Mouse (Mus musculus) embryonic facial prominence, embryonic 12.5 days (tissue): ENCODE results near the gene Six3. TPM values are rescaled to one million over a fixed set of nuclear protein-coding genes. Genes with fewer than 3 reads are reported as not detected.

ENCODE experiments used
- ATAC-seq: fragments of 200-750 bp; cut with Nextera tagmentation; 2 replicates; pipeline ENCODE4 v1.8.0; 2017; ENCODE audit not compliant: insufficient number of reproducible peaks, insufficient read depth, low FRiP score, low TSS enrichment
- H3K27ac ChIP-seq: fragments of 300-500 bp; sonication (generic); 2 replicates; pipeline ENCODE4 v1.5.1; 2016; ENCODE audit warnings: mild to moderate bottlenecking
- H3K27me3 ChIP-seq: fragments of 300-500 bp; sonication (generic); 2 replicates; pipeline ENCODE4 v1.6.1; 2016; ENCODE audit warnings: mild to moderate bottlenecking, moderate library complexity
- H3K36me3 ChIP-seq: fragments of 300-500 bp; sonication (generic); 2 replicates; pipeline ENCODE4 v1.6.1; 2016; ENCODE audit warnings: mild to moderate bottlenecking
- H3K4me1 ChIP-seq: fragments of 300-500 bp; sonication (generic); 2 replicates; pipeline ENCODE4 v1.6.1; 2016
- H3K4me2 ChIP-seq: fragments of 300-500 bp; sonication (generic); replicated peaks from 2 replicates; pipeline ENCODE4 v1.6.1; 2016; ENCODE audit warnings: mild to moderate bottlenecking, moderate library complexity
- H3K4me3 ChIP-seq: fragments of 300-500 bp; sonication (generic); 2 replicates; pipeline ENCODE4 v1.5.1; 2016; ENCODE audit warnings: mild to moderate bottlenecking
- H3K9ac ChIP-seq: fragments of 300-500 bp; sonication (generic); 2 replicates; pipeline ENCODE4 v1.6.1; 2016; ENCODE audit warnings: mild to moderate bottlenecking, moderate library complexity
- H3K9me3 ChIP-seq: fragments of 300-500 bp; sonication (generic); 2 replicates; pipeline ENCODE4 v1.6.1; 2016; ENCODE audit warnings: mild to moderate bottlenecking, moderate library complexity
- WGBS: fragments of 180-500 bp; shearing (Covaris S2); methylation state at CpG from one replicate; pipeline ENCODE4 v1.1.7; 2016; 5-methylcytosine and 5-hydroxymethylcytosine counted together
- polyA plus RNA-seq: library from polyadenylated mRNA; unstranded; fragments of >200 nt; fragmentation: Nextera tagmentation; extraction: Ambion mirVana; gene quantifications from 2 replicates; pipeline ENCODE4 v1.2.1, GENCODE M21; 2016

Gene Six3
- polyA plus RNA-seq, 1 experiment from 2014 or later = 8.9 TPM

DNA sequence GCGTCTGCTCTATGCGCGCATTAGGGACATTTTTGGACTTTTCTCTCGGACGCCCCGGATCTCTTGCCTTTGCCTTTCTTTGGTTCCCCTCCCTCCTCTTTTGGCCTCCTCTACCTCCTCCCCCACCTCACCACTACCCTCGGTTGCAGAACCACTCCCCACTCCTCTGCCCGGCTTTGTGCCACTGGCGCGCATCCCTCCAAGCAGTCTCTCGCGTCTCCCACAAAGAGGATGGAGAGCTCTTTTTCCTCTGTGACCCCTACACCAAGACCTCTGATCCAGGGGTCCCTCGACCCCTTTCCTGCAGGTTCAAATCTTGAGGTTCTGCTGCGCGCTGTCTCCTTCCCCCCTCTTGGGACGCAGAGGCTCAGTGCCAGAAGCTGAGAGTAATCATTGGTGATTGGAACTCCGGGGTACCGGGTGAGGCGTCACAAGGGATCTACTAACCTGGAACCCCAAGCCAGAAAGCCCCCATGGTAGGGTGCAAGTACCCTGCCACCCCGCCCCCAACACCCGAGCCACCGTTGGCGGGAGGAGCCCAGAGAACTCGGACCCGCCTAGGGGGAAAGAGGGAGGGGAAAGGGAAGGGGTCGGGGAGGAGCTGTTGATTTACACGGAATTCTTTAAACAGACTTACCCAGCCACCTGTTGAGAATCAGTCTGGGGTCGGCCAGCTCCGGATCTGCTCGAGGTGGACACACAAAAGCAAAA is 758 bp downstream of the Six3 start:
- H3K4me3 ChIP-seq = peak overlapping the region; percentile 31
- peaks cover 97% of the 10 kb centered on the region for H3K27me3 ChIP-seq
- peaks cover 20% of the 10 kb centered on the region; the same call in 1 of the 2 replicates for H3K4me1 ChIP-seq
- no peaks in the 10 kb centered on the region for H3K36me3 ChIP-seq
- no peaks in the 10 kb centered on the region for H3K9me3 ChIP-seq
- H3K4me2 ChIP-seq = peak overlapping the region; percentile 50
- H3K9ac ChIP-seq = peak overlapping the region; percentile 25
- under 1% methylated on average over 30 of the region's 30 CpGs for WGBS
- H3K27ac ChIP-seq = 0 out of 2 replicates have a peak overlapping the region, but pooled peaks have one; percentile 17
- ATAC-seq = no peak

DNA sequence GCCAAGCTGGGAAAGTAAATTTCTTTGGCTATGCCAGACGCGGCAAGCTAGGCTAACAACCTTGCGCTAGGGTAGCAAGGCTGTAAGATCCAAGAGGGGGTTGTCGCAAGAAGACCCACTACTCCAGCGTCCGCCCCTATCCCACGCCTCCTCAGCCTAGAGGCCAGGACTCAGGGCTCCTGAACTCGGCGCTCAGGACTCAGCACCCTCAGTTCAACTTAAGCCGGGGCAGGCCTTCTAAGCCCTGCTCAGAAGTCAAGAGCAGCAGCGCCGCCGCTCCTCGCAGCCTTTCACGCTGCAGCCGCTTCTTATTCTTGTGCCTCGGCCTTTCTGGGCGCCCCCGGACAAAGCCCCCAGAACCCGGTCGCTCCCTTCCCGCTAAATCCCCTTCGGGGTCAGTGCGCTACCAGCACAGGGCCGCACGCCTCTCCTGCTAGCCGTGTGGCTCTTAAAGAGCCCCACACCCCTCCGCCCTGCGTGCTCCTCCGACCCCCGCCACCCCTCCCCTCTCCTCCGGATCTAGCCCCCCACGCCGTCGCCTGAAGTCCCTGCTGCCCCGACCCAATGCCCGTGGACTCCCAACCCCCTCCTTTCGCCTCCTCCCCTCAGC is 1.4 kb downstream of the Six3 start:
- Histone ChIP-seq H3K4me3 (peak overlapping the region; percentile 31), H3K27ac (0 out of 2 replicates have a peak overlapping the region, but pooled peaks have one; percentile 9), H3K4me1 (peaks cover 20% of the 10 kb centered on the region; the same call in 1 of the 2 replicates), H3K4me2 (peak overlapping the region; percentile 50), H3K9me3 (no peaks in the 10 kb centered on the region), H3K9ac (peak overlapping the region; percentile 25; the same call in 1 of the 2 replicates), H3K36me3 (no peaks in the 10 kb centered on the region), H3K27me3 (peaks cover 97% of the 10 kb centered on the region)
- WGBS = under 1% methylated on average over 38 of the region's 38 CpGs
- no peak for ATAC-seq

DNA sequence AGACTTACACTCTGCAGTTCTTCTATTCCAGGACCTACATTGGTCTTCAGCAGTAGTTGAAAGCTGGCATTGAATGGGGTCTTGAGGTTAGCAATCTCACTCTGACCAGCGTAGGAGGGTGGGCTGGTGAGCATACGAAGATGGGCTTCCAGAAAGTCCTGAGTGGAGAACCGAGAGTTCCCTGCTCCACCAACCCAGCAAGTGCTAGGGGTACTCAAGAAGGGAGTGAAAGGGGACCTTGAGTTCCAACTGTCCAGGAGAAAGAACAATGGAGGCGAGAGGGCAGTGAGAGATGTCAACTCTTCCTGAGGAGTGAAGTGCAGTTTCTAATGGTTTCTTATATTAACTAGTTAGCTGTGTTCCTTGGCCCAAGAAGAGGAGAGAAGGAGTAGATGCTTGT is 2.2 kb downstream of the Six3 start:
- no peak for ATAC-seq
- peaks cover 98% of the 10 kb centered on the region for H3K27me3 ChIP-seq
- peak overlapping the region; percentile 50 for H3K4me2 ChIP-seq
- no peak overlapping the region for H3K27ac ChIP-seq
- WGBS = 4% methylated on average over 4 of the region's 4 CpGs
- peak overlapping the region; percentile 38 for H3K4me3 ChIP-seq
- 0 out of 2 replicates have a peak overlapping the region, but pooled peaks have one; percentile 0 for H3K9ac ChIP-seq
- H3K36me3 ChIP-seq = no peaks in the 10 kb centered on the region
- H3K9me3 ChIP-seq = no peaks in the 10 kb centered on the region
- peaks cover 22% of the 10 kb centered on the region; the same call in 1 of the 2 replicates for H3K4me1 ChIP-seq

DNA sequence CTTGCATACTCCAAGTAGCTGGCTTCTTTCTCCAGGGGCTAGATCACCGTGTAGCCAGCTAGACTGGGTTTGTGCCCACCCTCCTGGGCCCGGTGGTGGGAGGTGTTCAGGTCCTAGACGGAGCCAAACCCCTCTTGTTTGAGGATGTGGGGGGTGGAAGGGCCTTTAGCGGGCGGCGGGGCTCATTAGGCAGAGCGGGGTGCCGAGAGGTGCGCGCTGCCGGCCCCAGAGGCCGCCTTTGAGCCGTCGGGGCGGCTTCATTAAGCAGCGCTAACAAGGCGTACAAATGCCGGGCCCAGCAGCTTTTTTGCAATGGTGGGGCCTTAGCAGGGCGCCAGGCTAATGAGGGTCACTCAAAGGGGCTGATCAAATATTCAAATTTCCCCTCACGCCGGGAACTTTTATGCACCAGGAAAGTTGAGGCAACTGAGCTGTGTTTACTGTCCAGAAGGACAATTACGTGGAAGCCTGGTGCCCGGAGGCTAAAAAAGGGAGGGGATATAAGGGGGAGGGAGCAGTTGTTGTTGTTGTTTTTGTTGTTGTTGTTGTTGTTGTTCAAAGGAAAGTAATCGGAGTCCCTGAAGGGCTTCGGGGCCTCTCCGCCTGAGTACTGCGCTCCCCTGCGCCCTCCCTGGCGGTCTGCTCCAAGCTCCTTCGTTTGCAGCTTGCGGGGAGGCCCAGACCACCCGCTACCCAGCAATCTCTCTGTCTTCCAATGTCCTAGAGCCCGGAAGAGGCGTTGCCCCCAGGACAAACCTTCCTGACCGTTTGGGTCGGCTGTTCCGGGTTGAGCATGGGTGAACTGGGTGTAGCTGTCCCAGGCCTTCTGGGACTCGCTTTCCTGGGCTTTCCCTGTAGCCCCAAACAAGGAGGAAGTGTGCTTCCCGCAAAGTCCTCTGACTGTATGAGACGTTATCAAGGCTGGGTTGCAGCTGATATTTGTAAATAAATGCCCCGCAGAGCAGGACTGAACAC is 3.4 kb downstream of the Six3 start:
- Histone ChIP-seq H3K27ac (peak overlapping the region; percentile 79), H3K9ac (peak overlapping the region; percentile 41; the same call in 1 of the 2 replicates), H3K36me3 (no peaks in the 10 kb centered on the region), H3K4me2 (peak overlapping the region; percentile 50), H3K4me3 (peak overlapping the region; percentile 38), H3K9me3 (no peaks in the 10 kb centered on the region), H3K27me3 (peaks cover 98% of the 10 kb centered on the region), H3K4me1 (peaks cover 34% of the 10 kb centered on the region)
- ATAC-seq = no peak
- WGBS = under 1% methylated on average over 41 of the region's 41 CpGs

DNA sequence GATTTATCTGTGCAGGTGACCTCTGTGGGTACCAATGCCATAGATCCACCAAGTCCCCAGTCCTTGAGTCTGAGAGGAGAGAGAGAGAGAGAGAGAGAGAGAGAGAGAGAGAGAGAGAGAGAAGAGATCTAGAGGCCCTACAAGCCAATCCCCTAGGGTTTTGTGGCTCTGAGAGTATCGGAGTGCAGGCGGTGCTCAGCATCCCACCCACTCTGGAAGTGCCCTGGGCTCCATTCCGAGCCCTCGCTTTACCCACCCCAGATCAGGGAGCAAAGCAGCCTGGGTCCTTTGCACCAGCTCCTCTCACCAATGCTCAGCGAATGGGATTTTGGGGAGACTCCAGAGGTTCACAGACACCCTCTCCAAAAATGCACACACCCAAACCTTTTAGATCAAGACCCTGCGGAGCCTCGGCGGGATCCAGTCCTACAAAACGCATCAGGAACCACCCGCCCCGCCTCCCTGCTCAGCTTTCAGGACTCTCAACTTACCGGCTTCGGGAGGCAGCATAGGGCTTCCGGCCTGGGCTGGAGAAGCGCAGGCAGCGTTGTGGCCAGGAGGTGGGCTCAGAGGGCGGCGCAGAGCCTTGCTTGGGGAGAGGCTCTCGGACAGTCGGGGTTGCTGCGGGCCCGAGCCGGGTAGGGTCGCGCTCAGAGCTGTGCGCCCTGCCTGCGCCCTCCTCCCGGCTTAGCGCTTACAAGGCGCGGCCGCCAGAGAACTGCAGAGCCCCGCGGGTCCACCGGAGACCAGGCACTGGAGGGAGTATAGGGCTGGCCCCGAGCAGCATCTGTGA is 4.4 kb downstream of the Six3 start:
- peaks cover 35% of the 10 kb centered on the region for H3K4me1 ChIP-seq
- H3K27me3 ChIP-seq = peaks cover 98% of the 10 kb centered on the region
- no peaks in the 10 kb centered on the region for H3K9me3 ChIP-seq
- peak overlapping the region; percentile 41; the same call in 1 of the 2 replicates for H3K9ac ChIP-seq
- H3K27ac ChIP-seq = peak overlapping the region; percentile 79
- peak; percentile 12 for ATAC-seq
- peak overlapping the region; percentile 38 for H3K4me3 ChIP-seq
- H3K36me3 ChIP-seq = no peaks in the 10 kb centered on the region
- H3K4me2 ChIP-seq = peak overlapping the region; percentile 50
- under 1% methylated on average over 36 of the region's 36 CpGs for WGBS

DNA sequence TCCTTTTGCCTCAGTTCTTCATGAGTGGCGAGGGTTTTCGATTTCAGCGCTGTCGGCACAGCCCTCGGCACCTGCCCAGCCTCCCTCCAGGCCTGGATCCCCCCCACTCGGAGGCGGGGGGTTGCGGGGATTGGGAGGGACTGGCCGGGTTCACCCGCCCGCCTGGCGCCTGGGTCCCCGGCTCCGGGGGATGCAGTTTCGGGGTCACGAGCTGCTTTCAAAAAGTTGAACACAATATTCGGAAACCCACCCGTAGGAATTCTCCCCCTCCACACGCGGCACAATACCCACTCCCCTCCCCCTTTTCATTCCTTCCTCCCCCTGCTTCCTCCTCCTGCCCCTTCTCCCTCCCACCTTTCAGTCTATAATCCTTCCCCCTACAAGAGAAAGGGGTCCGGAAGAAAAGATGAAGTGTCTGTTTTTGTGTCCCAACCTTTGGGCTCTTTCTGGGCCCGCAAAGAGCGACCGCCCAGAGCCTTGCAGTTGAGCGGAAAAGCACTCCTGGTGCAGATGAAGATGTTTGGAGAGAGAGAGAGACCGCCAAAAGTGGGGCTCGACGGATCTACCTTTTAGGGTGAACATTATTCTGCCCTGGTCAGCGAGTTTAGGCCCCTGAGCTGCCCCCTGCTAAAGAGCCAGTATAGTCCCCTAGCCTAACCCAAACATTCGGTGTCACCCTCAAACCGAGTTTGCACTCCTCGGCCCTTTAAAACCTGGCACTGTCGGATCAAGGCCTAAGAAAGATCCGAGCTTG is 5.1 kb downstream of the Six3 start:
- H3K9ac ChIP-seq = no peak overlapping the region; the same call in 1 of the 2 replicates
- H3K4me3 ChIP-seq = peak overlapping the region; percentile 38
- under 1% methylated on average over 34 of the region's 34 CpGs for WGBS
- H3K4me2 ChIP-seq = peak overlapping the region; percentile 50
- peaks cover 98% of the 10 kb centered on the region for H3K27me3 ChIP-seq
- no peaks in the 10 kb centered on the region for H3K36me3 ChIP-seq
- peaks cover 37% of the 10 kb centered on the region for H3K4me1 ChIP-seq
- peak overlapping the region; percentile 79 for H3K27ac ChIP-seq
- no peaks in the 10 kb centered on the region for H3K9me3 ChIP-seq
- ATAC-seq = no peak

DNA sequence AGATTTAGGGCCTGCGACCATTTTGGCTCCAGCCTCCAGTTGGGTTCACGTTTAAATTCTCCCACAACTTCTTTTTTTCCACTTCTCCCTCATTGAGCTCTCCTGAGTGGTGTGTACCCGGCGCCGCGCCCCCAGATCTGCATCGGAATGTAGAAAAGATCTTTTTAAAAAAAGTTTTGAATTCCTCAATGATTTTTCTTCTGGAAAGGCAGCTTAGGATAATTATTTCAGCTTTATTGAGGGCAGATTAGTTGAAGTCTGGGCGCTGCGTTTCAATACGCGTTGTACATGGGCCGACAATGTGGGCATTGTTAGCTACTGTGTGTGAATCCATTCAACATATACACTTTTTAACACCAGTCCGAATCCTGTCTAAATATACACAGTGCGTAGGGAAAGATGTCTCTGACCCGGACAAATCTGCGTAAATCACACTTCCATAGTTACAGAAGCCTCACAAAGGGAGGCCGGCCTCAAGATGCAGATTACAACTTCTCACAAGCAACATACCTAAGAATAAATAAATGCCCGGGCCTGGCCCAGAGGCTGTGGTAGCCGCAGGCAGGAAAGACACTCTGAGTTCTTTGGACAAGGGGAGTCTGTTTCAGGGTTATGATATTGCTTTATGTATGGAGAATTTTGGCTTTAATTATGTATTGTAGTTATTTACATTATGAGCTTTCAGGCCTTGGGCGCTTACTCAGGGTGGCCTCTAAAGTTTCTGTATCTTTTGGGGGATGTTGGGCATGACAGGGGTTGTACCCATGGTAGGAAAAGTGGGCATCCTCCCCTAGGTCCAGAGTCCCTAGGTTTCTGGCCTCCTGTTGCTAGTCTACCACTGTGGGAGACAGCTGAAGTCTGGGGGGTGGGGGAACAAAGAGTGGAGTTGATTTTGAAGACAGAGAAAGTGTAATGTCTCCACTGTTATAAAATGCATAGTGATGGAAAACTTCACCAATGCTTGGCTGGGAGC is 6.0 kb downstream of the Six3 start:
- Histone ChIP-seq H3K27me3 (peaks cover 95% of the 10 kb centered on the region), H3K9ac (0 out of 2 replicates have a peak overlapping the region, but pooled peaks have one; percentile 24), H3K27ac (peak overlapping the region; percentile 57; the same call in 1 of the 2 replicates), H3K36me3 (no peaks in the 10 kb centered on the region), H3K9me3 (no peaks in the 10 kb centered on the region), H3K4me1 (peaks cover 38% of the 10 kb centered on the region), H3K4me2 (peak overlapping the region; percentile 50), H3K4me3 (0 out of 2 replicates have a peak overlapping the region, but pooled peaks have one; percentile 38)
- ATAC-seq = no peak
- WGBS = 5% methylated on average over 20 of the region's 20 CpGs

DNA sequence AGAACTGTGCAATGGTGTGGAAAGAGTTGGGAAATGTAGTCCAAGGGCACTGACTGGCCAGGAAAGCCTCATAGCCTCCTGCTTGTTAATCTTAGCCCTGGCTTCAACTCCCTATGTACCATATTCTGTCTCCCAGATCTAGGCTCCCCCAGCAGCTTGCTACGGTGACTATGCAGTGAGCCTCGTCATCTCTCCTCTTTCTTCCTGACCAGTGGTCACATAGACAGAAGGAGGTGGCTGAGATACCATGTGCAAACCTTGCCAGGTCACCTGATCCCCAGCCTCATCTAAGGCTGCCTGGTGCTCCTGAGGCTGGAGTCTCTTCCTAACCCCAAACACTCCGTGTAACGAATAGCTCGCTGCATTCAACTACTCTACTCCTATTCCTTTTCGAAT is 6.7 kb downstream of the Six3 start:
- Histone ChIP-seq H3K36me3 (no peaks in the 10 kb centered on the region), H3K4me3 (no peak overlapping the region), H3K27ac (0 out of 2 replicates have a peak overlapping the region, but pooled peaks have one; percentile 57), H3K4me2 (peak overlapping the region; percentile 50; the same call in 1 of the 2 replicates), H3K27me3 (peaks cover 91% of the 10 kb centered on the region), H3K9me3 (no peaks in the 10 kb centered on the region), H3K9ac (no peak overlapping the region), H3K4me1 (peaks cover 34% of the 10 kb centered on the region)
- 4% methylated on average over 6 of the region's 6 CpGs for WGBS
- no peak for ATAC-seq

DNA sequence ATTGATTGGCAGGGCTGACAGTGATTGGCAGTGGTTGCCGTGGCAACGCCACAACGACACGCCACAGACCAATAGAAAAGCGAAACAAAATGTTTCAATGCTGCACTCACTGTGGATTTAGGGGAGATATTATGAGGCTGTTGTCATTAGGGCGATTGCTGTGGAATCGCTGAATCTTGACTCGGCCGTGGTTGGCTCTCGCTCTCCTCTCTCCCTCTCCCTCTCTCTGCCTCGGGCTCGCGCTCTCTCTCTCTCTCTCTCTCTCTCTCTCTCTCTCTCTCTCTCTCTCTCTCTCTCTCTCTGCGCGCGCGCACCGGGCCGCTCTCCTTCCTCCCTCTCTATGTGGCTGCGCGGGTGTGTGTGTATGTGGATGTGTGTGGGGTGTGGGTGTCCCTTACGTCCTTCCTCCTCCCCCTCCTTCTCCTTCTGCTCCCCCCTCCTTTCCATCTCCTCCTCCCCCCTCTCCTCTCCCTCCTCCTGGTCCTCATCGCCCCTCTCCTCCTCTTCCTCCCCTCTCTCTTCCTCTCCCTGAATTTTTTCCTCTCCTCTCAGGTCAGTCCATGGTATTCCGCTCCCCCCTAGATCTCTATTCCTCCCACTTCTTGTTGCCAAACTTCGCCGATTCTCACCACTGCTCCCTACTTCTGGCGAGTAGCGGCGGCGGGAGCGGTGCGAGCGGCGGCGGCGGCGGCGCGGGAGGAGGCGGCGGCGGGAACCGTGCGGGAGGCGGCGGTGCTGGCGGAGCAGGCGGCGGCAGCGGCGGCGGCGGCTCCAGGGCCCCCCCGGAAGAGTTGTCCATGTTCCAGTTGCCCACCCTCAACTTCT is 7.5 kb downstream of the Six3 start:
- Histone ChIP-seq H3K36me3 (no peaks in the 10 kb centered on the region), H3K27ac (peak overlapping the region; percentile 83), H3K9me3 (no peaks in the 10 kb centered on the region), H3K4me2 (peak overlapping the region; percentile 47), H3K4me1 (peaks cover 32% of the 10 kb centered on the region), H3K4me3 (peak overlapping the region; percentile 38), H3K9ac (peak overlapping the region; percentile 55), H3K27me3 (peaks cover 91% of the 10 kb centered on the region)
- under 1% methylated on average over 53 of the region's 54 CpGs for WGBS
- ATAC-seq = no peak
